Mouse (Mus musculus) embryonic facial prominence, embryonic 13.5 days (tissue): ENCODE data around the gene Mapk11. TPM values are rescaled to one million over a fixed set of nuclear protein-coding genes. Genes with fewer than 3 reads are reported as not detected.

Experiments
- ATAC-seq: fragments of 200-750 bp; cut with Nextera tagmentation; 2 replicates; pipeline ENCODE4 v1.8.0; 2017; ENCODE audit warnings: low read depth; ENCODE audit not compliant: insufficient number of reproducible peaks, insufficient read depth, low FRiP score, low TSS enrichment
- H3K27ac ChIP-seq: fragments of 300-500 bp; sonication (generic); 2 replicates; pipeline ENCODE4 v1.5.1; 2015; ENCODE audit warnings: moderate library complexity, mild to moderate bottlenecking, inconsistent platforms
- H3K27me3 ChIP-seq: fragments of 300-500 bp; sonication (generic); 2 replicates; pipeline ENCODE4 v1.6.1; 2015; ENCODE audit warnings: mild to moderate bottlenecking, inconsistent platforms
- H3K36me3 ChIP-seq: fragments of 300-500 bp; sonication (generic); 2 replicates; pipeline ENCODE4 v1.6.1; 2015; ENCODE audit warnings: mild to moderate bottlenecking, inconsistent platforms
- H3K4me1 ChIP-seq: fragments of 300-500 bp; sonication (generic); 2 replicates; pipeline ENCODE4 v1.6.1; 2015; ENCODE audit warnings: inconsistent platforms
- H3K4me2 ChIP-seq: fragments of 300-500 bp; sonication (generic); 2 replicates; pipeline ENCODE4 v1.6.1; 2015; ENCODE audit warnings: moderate library complexity, mild to moderate bottlenecking, inconsistent platforms
- H3K4me3 ChIP-seq: fragments of 300-500 bp; sonication (generic); 2 replicates; pipeline ENCODE4 v1.5.1; 2015; ENCODE audit warnings: mild to moderate bottlenecking, inconsistent platforms
- H3K9ac ChIP-seq: fragments of 300-500 bp; sonication (generic); 2 replicates; pipeline ENCODE4 v1.6.1; 2015; ENCODE audit warnings: mild to moderate bottlenecking, inconsistent platforms
- H3K9me3 ChIP-seq: fragments of 300-500 bp; sonication (generic); 2 replicates; pipeline ENCODE4 v1.6.1; 2016; ENCODE audit warnings: inconsistent platforms
- WGBS: fragments of 180-500 bp; shearing (Covaris S2); methylation state at CpG from one replicate; pipeline ENCODE4 v1.1.7; 2015; ENCODE audit warnings: mixed read lengths; 5-methylcytosine and 5-hydroxymethylcytosine counted together
- polyA plus RNA-seq: library from polyadenylated mRNA; unstranded; fragments of >200 nt; fragmentation: Nextera tagmentation; extraction: Ambion mirVana; gene quantifications from 2 replicates; pipeline ENCODE4 v1.2.1, GENCODE M21; 2015

Mapk11 gene
- polyA plus RNA-seq, 1 experiment from 2014 or later = 13.3 TPM

GRCm38 (mm10) chr15:89180571-89181229, 31.3 kb upstream of the Mapk11 start, which contains the start of gene Plxnb2:
Plxnb2 (minus strand) TSS chr15:89180788.
- Histone ChIP-seq H3K4me2 (peak within 1 kb of the TSS; percentile 93), H3K4me3 (peak within 1 kb of the TSS; percentile 83), H3K27ac (peak within 1 kb of the TSS; percentile 95), H3K4me1 (peaks cover 64% of the 10 kb centered on the region), H3K9ac (peak within 1 kb of the TSS; percentile 92), H3K27me3 (no peaks in the 10 kb centered on the region), H3K36me3 (peaks cover 9% of the 10 kb centered on the region; the same call in 1 of the 2 replicates), H3K9me3 (no peaks in the 10 kb centered on the region)
- WGBS = under 1% methylated on average over 69 of the region's 72 CpGs
- ATAC-seq = peak; percentile 84

GRCm38 (mm10) chr15:89180081-89180541, 30.7 kb upstream of the Mapk11 start:
- H3K4me1 ChIP-seq = peaks cover 70% of the 10 kb centered on the region
- under 1% methylated on average over 25 of the region's 26 CpGs for WGBS

GRCm38 (mm10) chr15:89179630-89179964, 30.2 kb upstream of the Mapk11 start:
- under 1% methylated on average over 6 of the region's 6 CpGs for WGBS

More at GRCm38 (mm10) chr15:89180081-89180541, 30.7 kb upstream of the Mapk11 start:
- Histone ChIP-seq H3K4me3 (peak overlapping the region; percentile 83), H3K36me3 (peaks cover 4% of the 10 kb centered on the region; the same call in 1 of the 2 replicates), H3K9ac (peak overlapping the region; percentile 92), H3K9me3 (no peaks in the 10 kb centered on the region), H3K4me2 (peak overlapping the region; percentile 93), H3K27me3 (no peaks in the 10 kb centered on the region), H3K27ac (peak overlapping the region; percentile 95)
- ATAC-seq = no peak

GRCm38 (mm10) chr15:89178954-89179629, 29.7 kb upstream of the Mapk11 start:
- no peaks in the 10 kb centered on the region for H3K9me3 ChIP-seq
- no peak for ATAC-seq
- no peaks in the 10 kb centered on the region for H3K27me3 ChIP-seq
- peak overlapping the region; percentile 93 for H3K4me2 ChIP-seq
- peak overlapping the region; percentile 83 for H3K4me3 ChIP-seq
- no peaks in the 10 kb centered on the region for H3K36me3 ChIP-seq
- peaks cover 80% of the 10 kb centered on the region for H3K4me1 ChIP-seq
- H3K27ac ChIP-seq = peak overlapping the region; percentile 95
- H3K9ac ChIP-seq = peak overlapping the region; percentile 92
- WGBS = 2% methylated on average over 16 of the region's 16 CpGs

More at GRCm38 (mm10) chr15:89179630-89179964, 30.2 kb upstream of the Mapk11 start:
- Histone ChIP-seq H3K9ac (peak overlapping the region; percentile 92), H3K4me3 (peak overlapping the region; percentile 83), H3K36me3 (peaks cover 1% of the 10 kb centered on the region; the same call in 1 of the 2 replicates), H3K27me3 (no peaks in the 10 kb centered on the region), H3K9me3 (no peaks in the 10 kb centered on the region), H3K4me1 (peaks cover 75% of the 10 kb centered on the region), H3K4me2 (peak overlapping the region; percentile 93), H3K27ac (peak overlapping the region; percentile 95)
- no peak for ATAC-seq

- H3K9ac ChIP-seq = peak overlapping the region; percentile 92
- 77% methylated on average over 7 of the region's 7 CpGs for WGBS
- peak overlapping the region; percentile 95 for H3K27ac ChIP-seq
- peak overlapping the region; percentile 93 for H3K4me2 ChIP-seq
- peaks cover 87% of the 10 kb centered on the region for H3K4me1 ChIP-seq
- H3K36me3 ChIP-seq = no peaks in the 10 kb centered on the region
- no peaks in the 10 kb centered on the region for H3K27me3 ChIP-seq
- no peaks in the 10 kb centered on the region for H3K9me3 ChIP-seq
- H3K4me3 ChIP-seq = peak overlapping the region; percentile 83
- no peak for ATAC-seq
Measured at GRCm38 (mm10) chr15:89178260-89178860, 28.9 kb upstream of the Mapk11 start.

- H3K4me3 ChIP-seq = peak overlapping the region; percentile 83
- 58% methylated on average over 4 of the region's 4 CpGs for WGBS
- H3K4me1 ChIP-seq = peaks cover 88% of the 10 kb centered on the region
- ATAC-seq = no peak
- H3K27me3 ChIP-seq = no peaks in the 10 kb centered on the region
- no peaks in the 10 kb centered on the region for H3K36me3 ChIP-seq
- H3K4me2 ChIP-seq = peak overlapping the region; percentile 93
- peak overlapping the region; percentile 2; the same call in 1 of the 2 replicates for H3K9ac ChIP-seq
- peak overlapping the region; percentile 95 for H3K27ac ChIP-seq
- H3K9me3 ChIP-seq = no peaks in the 10 kb centered on the region
Measured at GRCm38 (mm10) chr15:89177576-89178259, 28.3 kb upstream of the Mapk11 start.

GRCm38 (mm10) chr15:89177121-89177520, 27.7 kb upstream of the Mapk11 start:
- peak overlapping the region; percentile 2; the same call in 1 of the 2 replicates for H3K9ac ChIP-seq
- no peak for ATAC-seq
- H3K27ac ChIP-seq = peak overlapping the region; percentile 71
- peak overlapping the region; percentile 93 for H3K4me2 ChIP-seq
- H3K9me3 ChIP-seq = no peaks in the 10 kb centered on the region
- 28% methylated on average over 5 of the region's 5 CpGs for WGBS
- peaks cover 88% of the 10 kb centered on the region for H3K4me1 ChIP-seq
- peak overlapping the region; percentile 14 for H3K4me3 ChIP-seq
- H3K36me3 ChIP-seq = no peaks in the 10 kb centered on the region
- H3K27me3 ChIP-seq = no peaks in the 10 kb centered on the region

- H3K36me3 ChIP-seq = no peaks in the 10 kb centered on the region
- H3K9ac ChIP-seq = no peak overlapping the region
- no peaks in the 10 kb centered on the region for H3K27me3 ChIP-seq
- ATAC-seq = no peak
- H3K4me3 ChIP-seq = no peak overlapping the region
- peak overlapping the region; percentile 55 for H3K27ac ChIP-seq
- H3K4me1 ChIP-seq = peaks cover 90% of the 10 kb centered on the region
- 70% methylated on average over 13 of the region's 13 CpGs for whole genome bisulfite sequencing
- peak overlapping the region; percentile 16; the same call in 1 of the 2 replicates for H3K4me2 ChIP-seq
- H3K9me3 ChIP-seq = no peaks in the 10 kb centered on the region
Measured at GRCm38 (mm10) chr15:89175411-89176155, 26.2 kb upstream of the Mapk11 start.

- no peaks in the 10 kb centered on the region for H3K36me3 ChIP-seq
- no peak; the same call in 1 of the 2 replicates for ATAC-seq
- H3K27me3 ChIP-seq = no peaks in the 10 kb centered on the region
- peak overlapping the region; percentile 55; the same call in 1 of the 2 replicates for H3K4me3 ChIP-seq
- WGBS = 58% methylated on average over 11 of the region's 11 CpGs
- no peaks in the 10 kb centered on the region for H3K9me3 ChIP-seq
- peaks cover 96% of the 10 kb centered on the region for H3K4me1 ChIP-seq
- peak overlapping the region; percentile 99 for H3K4me2 ChIP-seq
- H3K27ac ChIP-seq = peak overlapping the region; percentile 55; the same call in 1 of the 2 replicates
- H3K9ac ChIP-seq = no peak overlapping the region
Measured at GRCm38 (mm10) chr15:89174889-89175339, 25.5 kb upstream of the Mapk11 start.

- peak overlapping the region; percentile 55 for H3K4me3 ChIP-seq
- no peaks in the 10 kb centered on the region for H3K27me3 ChIP-seq
- H3K9ac ChIP-seq = peak overlapping the region; percentile 73
- WGBS = 2% methylated on average over 15 of the region's 15 CpGs
- peaks cover 98% of the 10 kb centered on the region for H3K4me1 ChIP-seq
- H3K4me2 ChIP-seq = peak overlapping the region; percentile 99
- H3K36me3 ChIP-seq = peaks cover 2% of the 10 kb centered on the region; the same call in 1 of the 2 replicates
- ATAC-seq = no peak; the same call in 1 of the 2 replicates
- H3K27ac ChIP-seq = peak overlapping the region; percentile 55; the same call in 1 of the 2 replicates
- H3K9me3 ChIP-seq = no peaks in the 10 kb centered on the region
Measured at GRCm38 (mm10) chr15:89173906-89174214, 24.4 kb upstream of the Mapk11 start.
